Mouse (Mus musculus) liver, embryonic 14.5 days (tissue): ENCODE measurements around the gene Cacna1a. TPM values are rescaled to one million over a fixed set of nuclear protein-coding genes. Genes with fewer than 3 reads are reported as not detected.
A peak's percentile ranks its signal among the peaks of the same experiment; 100 is the strongest.

Source experiments
- ATAC-seq: fragments of 200-750 bp; cut with Nextera tagmentation; 2 replicates; pipeline ENCODE4 v1.8.0; 2017; ENCODE audit warnings: moderate number of reproducible peaks, mild to moderate bottlenecking, moderate library complexity; ENCODE audit not compliant: insufficient read depth
- DNase-seq, 3 experiments: peaks; one replicate each; pipeline ENCODE4 v3.0.0-alpha.2; 2012 to 2013; ENCODE audit warnings: low read depth in 3 of 3, low spot score in 3 of 3
- H3K27ac ChIP-seq: fragments of 300-500 bp; sonication (generic); 2 replicates; pipeline ENCODE4 v1.5.1; 2014; ENCODE audit warnings: moderate library complexity, mild to moderate bottlenecking, control low read depth, inconsistent platforms
- H3K27me3 ChIP-seq: fragments of 300-500 bp; sonication (generic); 2 replicates; pipeline ENCODE4 v1.6.1; 2014; ENCODE audit warnings: mild to moderate bottlenecking, low read length, moderate library complexity; ENCODE audit not compliant: control insufficient read depth, insufficient read depth
- H3K36me3 ChIP-seq: fragments of 300-500 bp; sonication (generic); replicated peaks from 2 replicates; pipeline ENCODE4 v1.6.1; 2014; ENCODE audit warnings: low read depth; ENCODE audit not compliant: control insufficient read depth, insufficient read depth
- H3K4me1 ChIP-seq, 2 experiments: fragments of 200-500 bp in 1 of 2; fragments of 300-500 bp in 1 of 2; sonication (generic) in 1 of 2; replicated peaks; 2 replicates each; pipeline ENCODE4 v1.6.1; 2012 to 2014; ENCODE audit warnings: antibody characterized with exemption in 1 of 2, inconsistent platforms in 1 of 2, low read length in 1 of 2; ENCODE audit not compliant: control insufficient read depth in 2 of 2, insufficient read depth in 2 of 2
- H3K4me2 ChIP-seq: fragments of 300-500 bp; sonication (generic); 2 replicates; pipeline ENCODE4 v1.6.1; 2014; ENCODE audit warnings: low read depth, mild to moderate bottlenecking, control low read depth, moderate library complexity
- H3K4me3 ChIP-seq, 2 experiments: fragments of 200-500 bp in 1 of 2; fragments of 300-500 bp in 1 of 2; sonication (generic) in 1 of 2; 2 replicates each; pipeline ENCODE4 v1.5.1; 2012 to 2014; ENCODE audit warnings: low read depth in 2 of 2, low read length in 2 of 2, mild to moderate bottlenecking in 2 of 2, control low read depth in 1 of 2, inconsistent platforms in 1 of 2, moderate library complexity in 1 of 2; ENCODE audit not compliant: insufficient read depth in 1 of 2
- H3K9ac ChIP-seq: fragments of 300-500 bp; sonication (generic); replicated peaks from 2 replicates; pipeline ENCODE4 v1.6.1; 2014; ENCODE audit warnings: mild to moderate bottlenecking, control low read depth, moderate library complexity
- H3K9me3 ChIP-seq: fragments of 300-500 bp; sonication (generic); 2 replicates; pipeline ENCODE4 v1.6.1; 2016; ENCODE audit warnings: low read length, mixed read lengths; ENCODE audit not compliant: control insufficient read depth
- CTCF ChIP-seq: IDR thresholded peaks from 2 replicates; pipeline ENCODE4 v1.5.1; 2016; ENCODE audit warnings: antibody characterized with exemption, low read depth, control low read depth
- EP300 ChIP-seq: IDR thresholded peaks from 2 replicates; pipeline ENCODE4 v1.6.1; 2016; ENCODE audit warnings: antibody characterized with exemption, low read depth
- WGBS: fragments of 180-500 bp; shearing (Covaris S2); extraction: QIAGEN DNeasy Blood & Tissue Kit; methylation state at CpG from one replicate; pipeline ENCODE4 v1.1.7; 2014; ENCODE audit not compliant: insufficient replicate concordance; 5-methylcytosine and 5-hydroxymethylcytosine counted together
- polyA plus RNA-seq, 2 experiments: library from polyadenylated mRNA; depleted of rRNA in 1 of 2; stranded (reverse) in 1 of 2; unstranded in 1 of 2; fragments of >200 nt; fragmentation: Nextera tagmentation in 1 of 2; extraction: Ambion mirVana in 1 of 2; gene quantifications; 2 replicates each; pipeline versions ENCODE4 v1.2.1 to v1.2.3; 2012 to 2014

The Cacna1a gene
- polyA plus RNA-seq, 2 experiments: 0.61 to 1.5 TPM

DNA sequence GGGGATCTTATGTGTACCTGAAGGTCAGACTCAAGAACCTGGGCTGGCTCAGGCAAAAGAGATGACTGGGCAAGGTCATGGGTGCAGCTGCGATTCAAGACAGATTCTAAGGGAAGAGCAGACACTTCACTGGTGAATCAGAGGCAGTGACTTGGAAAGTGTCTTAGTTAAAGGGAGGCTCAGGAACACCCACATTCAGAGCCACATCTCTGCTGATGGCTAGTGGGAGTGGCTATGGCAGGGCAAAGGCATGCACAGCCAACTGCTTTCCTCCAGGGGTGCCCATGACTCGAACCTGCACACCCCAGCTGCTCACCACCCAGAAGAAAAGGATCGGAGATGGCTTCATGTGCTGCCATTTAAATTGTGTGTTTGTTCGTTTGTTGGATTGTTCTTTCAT, 169.7 kb downstream of the Cacna1a start:
- 52% methylated on average over 4 of the region's 4 CpGs for WGBS
- ATAC-seq (no peak), DNase-seq (no peak)
- Histone ChIP-seq H3K4me1 (peaks cover 0 to 7% of the 10 kb centered on the region in 2 experiments; a peak in 3 of 4 replicates), H3K9me3 (no peaks in the 10 kb centered on the region), H3K27ac (no peak overlapping the region), H3K36me3 (no peaks in the 10 kb centered on the region), H3K27me3 (peaks cover 39% of the 10 kb centered on the region), H3K9ac (no peak overlapping the region), H3K4me2 (no peak overlapping the region), H3K4me3 (no peak overlapping the region)
- no peak for TF ChIP-seq EP300
- TF ChIP-seq CTCF: no peak

GRCm38 (mm10) chr8:84559121-84559604, 170.9 kb downstream of the Cacna1a start:
- H3K27me3 ChIP-seq: peaks cover 39% of the 10 kb centered on the region

DNA sequence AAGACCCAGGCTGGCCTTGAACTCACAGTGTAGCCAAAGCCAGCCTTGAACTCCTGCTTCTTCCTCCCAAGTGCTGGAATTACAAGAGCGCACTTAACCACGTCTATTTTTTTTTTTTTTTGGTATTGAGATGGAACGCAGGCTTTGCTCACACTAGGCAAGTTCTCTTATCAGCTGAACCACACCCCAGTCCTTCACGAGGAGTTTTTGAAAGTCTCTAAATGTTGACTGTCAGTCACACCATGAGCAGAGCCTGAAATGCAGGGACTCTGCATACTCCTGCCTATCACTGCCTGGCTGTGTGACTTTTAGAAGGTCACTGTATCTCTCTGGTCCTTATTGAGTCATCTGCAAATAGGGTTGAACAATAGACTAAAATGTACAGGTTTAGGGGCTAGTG, 173.5 kb downstream of the Cacna1a start:
- Histone ChIP-seq H3K4me3 (no peak overlapping the region), H3K27me3 (peaks cover 38% of the 10 kb centered on the region), H3K4me1 (peaks cover 0 to 10% of the 10 kb centered on the region in 2 experiments; a peak in 3 of 4 replicates), H3K9me3 (no peaks in the 10 kb centered on the region), H3K4me2 (no peak overlapping the region), H3K36me3 (no peaks in the 10 kb centered on the region), H3K9ac (no peak overlapping the region), H3K27ac (no peak overlapping the region)
- no peak for DNase-seq
- TF ChIP-seq CTCF (no peak), EP300 (no peak)
- peak; percentile 53; the same call in 1 of the 2 replicates for ATAC-seq
- 12% methylated on average over 4 of the region's 4 CpGs for WGBS

More at GRCm38 (mm10) chr8:84559121-84559604, 170.9 kb downstream of the Cacna1a start:
- ATAC-seq (no peak), DNase-seq (no peak)
- 1% methylated on average over 74 of the region's 84 CpGs for WGBS
- Histone ChIP-seq H3K4me1 (peaks cover 0 to 7% of the 10 kb centered on the region in 2 experiments; a peak in 3 of 4 replicates), H3K9ac (no peak overlapping the region), H3K4me3 (peak overlapping the region in 1 of 2 experiments; percentile 25; a peak in 2 of 4 replicates), H3K36me3 (no peaks in the 10 kb centered on the region), H3K4me2 (peak overlapping the region; percentile 24), H3K9me3 (no peaks in the 10 kb centered on the region), H3K27ac (no peak overlapping the region)
- no peak for TF ChIP-seq CTCF
- TF ChIP-seq EP300: no peak

DNA sequence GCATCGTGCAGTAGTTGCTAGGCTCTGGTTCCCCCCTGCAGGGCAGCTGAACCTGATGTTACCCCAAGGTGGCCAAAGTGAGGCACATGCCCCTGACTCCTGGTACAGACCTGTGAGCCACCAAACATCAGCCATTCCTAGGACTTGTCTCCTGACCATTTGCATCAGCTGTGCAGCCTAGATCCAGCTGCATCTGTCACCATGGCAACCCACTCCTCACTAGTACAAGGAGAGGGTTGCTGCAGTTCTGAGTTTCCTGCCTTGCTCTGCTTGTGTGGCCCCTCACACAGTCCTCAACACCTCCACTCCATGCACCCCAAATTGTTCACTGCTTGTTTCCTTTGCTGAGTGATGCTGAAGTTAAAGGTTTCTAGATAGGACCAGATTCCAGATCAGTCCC, 175.8 kb downstream of the Cacna1a start:
- peaks cover 18% of the 10 kb centered on the region for H3K27me3 ChIP-seq
- DNase-seq: no peak
- no peaks in the 10 kb centered on the region for H3K36me3 ChIP-seq
- H3K27ac ChIP-seq: no peak overlapping the region
- H3K4me1 ChIP-seq: peaks cover 0 to 13% of the 10 kb centered on the region in 2 experiments; a peak in 3 of 4 replicates
- TF ChIP-seq EP300 (no peak), CTCF (no peak)
- H3K9me3 ChIP-seq: no peaks in the 10 kb centered on the region
- H3K4me2 ChIP-seq: no peak overlapping the region
- 83% methylated on average over 1 of the region's 1 CpGs for WGBS
- H3K4me3 ChIP-seq: no peak overlapping the region
- no peak for ATAC-seq
- no peak overlapping the region for H3K9ac ChIP-seq

DNA sequence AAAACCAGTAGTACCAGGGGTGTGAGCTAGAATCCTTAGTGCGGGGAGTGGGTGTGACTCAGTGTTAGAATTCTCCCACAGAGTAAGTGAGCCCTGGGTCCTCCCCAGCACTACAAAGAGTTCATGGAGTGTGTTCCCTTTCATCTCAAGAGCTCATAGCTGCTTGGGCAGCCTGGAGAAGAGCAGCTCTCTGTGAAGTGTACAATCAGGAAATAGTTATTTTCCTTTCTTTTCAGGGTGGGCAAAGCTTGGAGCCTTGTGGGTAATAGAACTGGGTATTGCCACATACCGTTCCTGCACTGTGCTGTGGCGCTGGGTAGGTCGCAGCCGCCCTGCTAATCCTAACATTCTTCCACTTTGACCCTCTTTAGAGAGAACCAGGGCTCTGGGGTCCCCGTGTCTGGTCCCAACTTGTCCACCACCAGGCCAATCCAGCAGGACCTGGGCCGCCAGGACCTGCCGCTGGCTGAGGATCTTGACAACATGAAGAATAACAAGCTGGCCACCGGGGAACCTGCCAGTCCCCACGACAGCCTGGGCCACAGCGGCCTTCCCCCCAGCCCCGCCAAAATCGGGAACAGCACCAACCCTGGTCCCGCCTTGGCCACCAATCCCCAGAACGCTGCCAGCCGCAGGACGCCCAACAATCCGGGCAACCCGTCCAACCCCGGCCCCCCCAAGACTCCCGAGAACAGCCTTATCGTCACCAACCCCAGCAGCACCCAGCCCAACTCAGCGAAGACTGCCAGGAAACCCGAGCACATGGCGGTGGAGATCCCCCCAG, 177.5 kb downstream of the Cacna1a start:
- Histone ChIP-seq H3K4me1 (peaks cover 0 to 13% of the 10 kb centered on the region in 2 experiments; a peak in 3 of 4 replicates), H3K4me2 (no peak overlapping the region), H3K4me3 (no peak overlapping the region), H3K9ac (no peak overlapping the region), H3K27me3 (peaks cover 5% of the 10 kb centered on the region), H3K36me3 (no peaks in the 10 kb centered on the region), H3K27ac (no peak overlapping the region), H3K9me3 (no peaks in the 10 kb centered on the region)
- ATAC-seq (no peak), DNase-seq (no peak)
- TF ChIP-seq EP300: no peak
- TF ChIP-seq CTCF: no peak
- 48% methylated on average over 25 of the region's 25 CpGs for WGBS
